Mouse (Mus musculus) heart, embryonic 10.5 days (tissue): Measurements from ENCODE around the gene Gm45837. TPM values are rescaled to one million over a fixed set of nuclear protein-coding genes. Genes with fewer than 3 reads are reported as not detected.

Experiments
- DNase-seq: peaks from one replicate; pipeline ENCODE4 v3.0.0-alpha.2; 2017; ENCODE audit warnings: low spot score
- H3K27ac ChIP-seq: fragments of 300-500 bp; sonication (generic); 2 replicates; pipeline ENCODE4 v1.5.1; 2016; ENCODE audit warnings: mild to moderate bottlenecking
- H3K27me3 ChIP-seq: fragments of 300-500 bp; sonication (generic); 2 replicates; pipeline ENCODE4 v1.6.1; 2016; ENCODE audit warnings: mild to moderate bottlenecking; ENCODE audit not compliant: poor library complexity, insufficient read depth, severe bottlenecking
- H3K36me3 ChIP-seq: fragments of 300-500 bp; sonication (generic); 2 replicates; pipeline ENCODE4 v1.6.1; 2016; ENCODE audit warnings: mild to moderate bottlenecking, moderate library complexity
- H3K4me1 ChIP-seq: fragments of 300-500 bp; sonication (generic); 2 replicates; pipeline ENCODE4 v1.6.1; 2016; ENCODE audit warnings: mild to moderate bottlenecking
- H3K4me3 ChIP-seq: fragments of 300-500 bp; sonication (generic); 2 replicates; pipeline ENCODE4 v1.5.1; 2016; ENCODE audit warnings: mild to moderate bottlenecking, moderate library complexity
- H3K9me3 ChIP-seq: fragments of 300-500 bp; sonication (generic); 2 replicates; pipeline ENCODE4 v1.6.1; 2016; ENCODE audit warnings: mild to moderate bottlenecking, moderate library complexity
- WGBS: fragments of 180-500 bp; shearing (Covaris S2); methylation state at CpG from one replicate; pipeline ENCODE4 v1.1.7; 2016; 5-methylcytosine and 5-hydroxymethylcytosine counted together
- polyA plus RNA-seq: library from polyadenylated mRNA; unstranded; fragments of >200 nt; fragmentation: Nextera tagmentation; extraction: Ambion mirVana; gene quantifications from 2 replicates; pipeline ENCODE4 v1.2.1, GENCODE M21; 2016

Gm45837 gene
- polyA plus RNA-seq, 1 experiment from 2014 or later: not detected

GRCm38 (mm10) chr7:101378796-101379465 is 31.8 kb upstream of the Gm45837 start:
- H3K27me3 ChIP-seq: no peaks in the 10 kb centered on the region
- H3K9me3 ChIP-seq: no peaks in the 10 kb centered on the region
- no peak for DNase-seq
- WGBS: 65% methylated on average over 5 of the region's 5 CpGs
- peaks cover 48% of the 10 kb centered on the region for H3K4me1 ChIP-seq
- H3K4me3 ChIP-seq: 0 out of 2 replicates have a peak overlapping the region, but pooled peaks have one; percentile 37
- H3K36me3 ChIP-seq: no peaks in the 10 kb centered on the region
- H3K27ac ChIP-seq: peak overlapping the region; percentile 84

- Histone ChIP-seq H3K4me1 (peaks cover 56% of the 10 kb centered on the region), H3K9me3 (no peaks in the 10 kb centered on the region), H3K27me3 (no peaks in the 10 kb centered on the region), H3K36me3 (no peaks in the 10 kb centered on the region), H3K27ac (peak overlapping the region; percentile 84), H3K4me3 (no peak overlapping the region)
- 63% methylated on average over 2 of the region's 2 CpGs for WGBS
- DNase-seq: no peak
Measured at GRCm38 (mm10) chr7:101379732-101380131, 31.0 kb upstream of the Gm45837 start.

- no peaks in the 10 kb centered on the region for H3K9me3 ChIP-seq
- WGBS: 82% methylated on average over 6 of the region's 6 CpGs
- no peak overlapping the region for H3K27ac ChIP-seq
- DNase-seq: no peak
- H3K4me3 ChIP-seq: no peak overlapping the region
- no peaks in the 10 kb centered on the region for H3K36me3 ChIP-seq
- H3K4me1 ChIP-seq: peaks cover 73% of the 10 kb centered on the region
- H3K27me3 ChIP-seq: no peaks in the 10 kb centered on the region
Measured at GRCm38 (mm10) chr7:101381512-101381911, 29.2 kb upstream of the Gm45837 start.

- peaks cover 68% of the 10 kb centered on the region for H3K4me1 ChIP-seq
Measured at GRCm38 (mm10) chr7:101382378-101382777, 28.3 kb upstream of the Gm45837 start.

GRCm38 (mm10) chr7:101383756-101384155 is 26.9 kb upstream of the Gm45837 start:
- no peak for DNase-seq
- peak overlapping the region; percentile 37; the same call in 1 of the 2 replicates for H3K27ac ChIP-seq
- H3K4me1 ChIP-seq: peaks cover 65% of the 10 kb centered on the region
- H3K9me3 ChIP-seq: no peaks in the 10 kb centered on the region
- no peak overlapping the region for H3K4me3 ChIP-seq
- WGBS: 61% methylated on average over 3 of the region's 3 CpGs
- H3K36me3 ChIP-seq: no peaks in the 10 kb centered on the region
- H3K27me3 ChIP-seq: no peaks in the 10 kb centered on the region

More at GRCm38 (mm10) chr7:101382378-101382777, 28.3 kb upstream of the Gm45837 start:
- Histone ChIP-seq H3K9me3 (no peaks in the 10 kb centered on the region), H3K36me3 (no peaks in the 10 kb centered on the region), H3K4me3 (no peak overlapping the region), H3K27me3 (no peaks in the 10 kb centered on the region), H3K27ac (peak overlapping the region; percentile 39; the same call in 1 of the 2 replicates)
- WGBS: 65% methylated on average over 8 of the region's 8 CpGs
- no peak for DNase-seq

- Histone ChIP-seq H3K9me3 (no peaks in the 10 kb centered on the region), H3K27me3 (no peaks in the 10 kb centered on the region), H3K27ac (peak overlapping the region; percentile 59), H3K4me3 (no peak overlapping the region), H3K4me1 (peaks cover 66% of the 10 kb centered on the region), H3K36me3 (no peaks in the 10 kb centered on the region)
- 67% methylated on average over 10 of the region's 10 CpGs for WGBS
- no peak for DNase-seq
Measured at GRCm38 (mm10) chr7:101384931-101385330, 25.8 kb upstream of the Gm45837 start.

GRCm38 (mm10) chr7:101385331-101385733 is 25.4 kb upstream of the Gm45837 start:
- no peaks in the 10 kb centered on the region for H3K9me3 ChIP-seq
- H3K4me1 ChIP-seq: peaks cover 70% of the 10 kb centered on the region
- no peak overlapping the region; the same call in 1 of the 2 replicates for H3K4me3 ChIP-seq
- no peak for DNase-seq
- H3K36me3 ChIP-seq: no peaks in the 10 kb centered on the region
- peak overlapping the region; percentile 59 for H3K27ac ChIP-seq
- WGBS: 36% methylated on average over 6 of the region's 6 CpGs
- no peaks in the 10 kb centered on the region for H3K27me3 ChIP-seq

GRCm38 (mm10) chr7:101385866-101386452 is 24.7 kb upstream of the Gm45837 start:
- H3K27me3 ChIP-seq: no peaks in the 10 kb centered on the region
- DNase-seq: no peak
- H3K4me1 ChIP-seq: peaks cover 76% of the 10 kb centered on the region
- 47% methylated on average over 10 of the region's 10 CpGs for WGBS
- H3K36me3 ChIP-seq: no peaks in the 10 kb centered on the region
- H3K9me3 ChIP-seq: no peaks in the 10 kb centered on the region
- no peak overlapping the region; the same call in 1 of the 2 replicates for H3K4me3 ChIP-seq
- H3K27ac ChIP-seq: peak overlapping the region; percentile 59

- H3K27ac ChIP-seq: peak overlapping the region; percentile 50; the same call in 1 of the 2 replicates
- 32% methylated on average over 6 of the region's 6 CpGs for WGBS
- DNase-seq: no peak
- H3K4me1 ChIP-seq: peaks cover 89% of the 10 kb centered on the region
- H3K9me3 ChIP-seq: no peaks in the 10 kb centered on the region
- H3K4me3 ChIP-seq: no peak overlapping the region
- H3K27me3 ChIP-seq: no peaks in the 10 kb centered on the region
- H3K36me3 ChIP-seq: no peaks in the 10 kb centered on the region
Measured at GRCm38 (mm10) chr7:101389256-101389655, 21.4 kb upstream of the Gm45837 start.

- peaks cover 11% of the 10 kb centered on the region for H3K36me3 ChIP-seq
- H3K27me3 ChIP-seq: no peaks in the 10 kb centered on the region
- DNase-seq: no peak
- WGBS: 61% methylated on average over 4 of the region's 4 CpGs
- peak overlapping the region; percentile 77; the same call in 1 of the 2 replicates for H3K27ac ChIP-seq
- no peaks in the 10 kb centered on the region for H3K9me3 ChIP-seq
- no peak overlapping the region for H3K4me3 ChIP-seq
- H3K4me1 ChIP-seq: peaks cover 75% of the 10 kb centered on the region
Measured at GRCm38 (mm10) chr7:101391909-101392479, 18.7 kb upstream of the Gm45837 start.

GRCm38 (mm10) chr7:101393015-101393414 is 17.7 kb upstream of the Gm45837 start:
- peaks cover 70% of the 10 kb centered on the region for H3K4me1 ChIP-seq
- H3K27me3 ChIP-seq: no peaks in the 10 kb centered on the region
- H3K9me3 ChIP-seq: no peaks in the 10 kb centered on the region
- no peak overlapping the region for H3K4me3 ChIP-seq
- H3K36me3 ChIP-seq: peaks cover 22% of the 10 kb centered on the region
- H3K27ac ChIP-seq: peak overlapping the region; percentile 77
- DNase-seq: no peak
- WGBS: 26% methylated on average over 4 of the region's 4 CpGs

GRCm38 (mm10) chr7:101393694-101394504 is 16.8 kb upstream of the Gm45837 start:
- WGBS: 45% methylated on average over 8 of the region's 8 CpGs
- no peak for DNase-seq
- H3K9me3 ChIP-seq: no peaks in the 10 kb centered on the region
- H3K36me3 ChIP-seq: peaks cover 29% of the 10 kb centered on the region
- 0 out of 2 replicates have a peak overlapping the region, but pooled peaks have one; percentile 15 for H3K4me3 ChIP-seq
- no peaks in the 10 kb centered on the region for H3K27me3 ChIP-seq
- peak overlapping the region; percentile 77 for H3K27ac ChIP-seq
- peaks cover 62% of the 10 kb centered on the region for H3K4me1 ChIP-seq
